Mouse (Mus musculus) ES-Bruce4 (cell line): ENCODE results near the gene Nfatc2ip.

Experiments
- CTCF ChIP-seq: IDR thresholded peaks from one replicate; pipeline ENCODE4 v1.8.1; 2011; ENCODE audit warnings: low read depth, low read length
- EP300 ChIP-seq: IDR thresholded peaks from 2 replicates; pipeline ENCODE4 v1.6.1; 2011; ENCODE audit warnings: low read depth, low read length; ENCODE audit not compliant: insufficient read depth

DNA sequence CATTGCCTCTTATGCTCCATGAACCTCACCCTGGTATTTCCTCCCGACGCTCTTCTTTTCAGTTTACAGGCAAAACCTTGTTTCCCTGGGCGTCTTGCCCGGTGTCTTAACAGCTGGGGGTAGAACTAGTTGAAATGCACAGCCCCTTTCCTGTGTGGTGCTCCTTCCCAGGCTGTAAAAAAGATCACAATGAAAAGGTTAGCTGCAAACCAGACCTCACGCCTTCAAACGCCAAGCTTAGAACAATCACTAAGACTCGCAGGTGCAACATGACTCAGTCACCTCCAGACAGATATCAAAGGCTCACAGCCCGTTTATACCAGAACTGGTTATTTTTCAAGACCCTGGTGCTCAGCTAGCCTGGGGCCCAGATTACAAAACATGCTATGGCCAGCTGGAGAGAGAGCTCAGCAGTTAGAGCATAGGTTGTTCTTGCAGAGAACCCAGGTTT, 57.0 kb downstream of the Nfatc2ip start:
- TF ChIP-seq CTCF (no peak), EP300 (no peak)
